Mouse (Mus musculus) midbrain, embryonic 11.5 days (tissue): ENCODE measurements around the gene Alpl. TPM values are rescaled to one million over a fixed set of nuclear protein-coding genes. Genes with fewer than 3 reads are reported as not detected.

Experiments used
- ATAC-seq: fragments of 200-750 bp; cut with Nextera tagmentation; 2 replicates; pipeline ENCODE4 v1.8.0; 2017; ENCODE audit warnings: moderate TSS enrichment, moderate library complexity; ENCODE audit not compliant: low FRiP score
- DNase-seq: peaks from one replicate; pipeline ENCODE4 v3.0.0; 2015; ENCODE audit warnings: low spot score; ENCODE audit errors: missing footprints
- H3K27ac ChIP-seq: fragments of 300-500 bp; sonication (generic); 2 replicates; pipeline ENCODE4 v1.5.1; 2014; ENCODE audit warnings: low read depth, low read length
- H3K27me3 ChIP-seq: fragments of 300-500 bp; sonication (generic); 2 replicates; pipeline ENCODE4 v1.6.1; 2014; ENCODE audit warnings: mild to moderate bottlenecking, low read length, moderate library complexity, mixed read lengths; ENCODE audit not compliant: control insufficient read depth, insufficient read depth
- H3K36me3 ChIP-seq: fragments of 300-500 bp; sonication (generic); 2 replicates; pipeline ENCODE4 v1.6.1; 2014; ENCODE audit warnings: mild to moderate bottlenecking, low read length, moderate library complexity, mixed read lengths; ENCODE audit not compliant: control insufficient read depth, insufficient read depth
- H3K4me1 ChIP-seq: fragments of 300-500 bp; sonication (generic); 2 replicates; pipeline ENCODE4 v1.6.1; 2014; ENCODE audit warnings: low read length; ENCODE audit not compliant: control insufficient read depth, insufficient read depth
- H3K4me2 ChIP-seq: fragments of 300-500 bp; sonication (generic); 2 replicates; pipeline ENCODE4 v1.6.1; 2014; ENCODE audit warnings: mild to moderate bottlenecking, moderate library complexity
- H3K4me3 ChIP-seq: fragments of 300-500 bp; sonication (generic); 2 replicates; pipeline ENCODE4 v1.5.1; 2014; ENCODE audit warnings: low read depth, low read length
- H3K9ac ChIP-seq: fragments of 300-500 bp; sonication (generic); 2 replicates; pipeline ENCODE4 v1.6.1; 2014; ENCODE audit warnings: low read length
- H3K9me3 ChIP-seq: fragments of 300-500 bp; sonication (generic); 2 replicates; pipeline ENCODE4 v1.6.1; 2016; ENCODE audit warnings: low read length; ENCODE audit not compliant: control insufficient read depth
- WGBS: fragments of 180-500 bp; shearing (Covaris S2); extraction: QIAGEN DNeasy Blood & Tissue Kit; methylation state at CpG from one replicate; pipeline ENCODE4 v1.1.7; 2014; 5-methylcytosine and 5-hydroxymethylcytosine counted together
- polyA plus RNA-seq: library from polyadenylated mRNA; unstranded; fragments of >200 nt; fragmentation: Nextera tagmentation; extraction: Ambion mirVana; gene quantifications from 2 replicates; pipeline ENCODE4 v1.2.1, GENCODE M21; 2014

Gene Alpl
- polyA plus RNA-seq, 1 experiment from 2014 or later: 23.7 TPM

GRCm38 (mm10) chr4:137714020-137714624 is 82.1 kb downstream of the Alpl start:
- Histone ChIP-seq H3K4me3 (no peak overlapping the region), H3K27ac (no peak overlapping the region), H3K36me3 (no peaks in the 10 kb centered on the region), H3K9me3 (no peaks in the 10 kb centered on the region), H3K9ac (no peak overlapping the region), H3K4me2 (no peak overlapping the region), H3K27me3 (no peaks in the 10 kb centered on the region; the same call in 1 of the 2 replicates), H3K4me1 (peaks cover 6% of the 10 kb centered on the region)
- WGBS: 45% methylated on average over 8 of the region's 8 CpGs
- ATAC-seq (no peak), DNase-seq (no peak)

- DNase-seq: no peak
- Histone ChIP-seq H3K9me3 (no peaks in the 10 kb centered on the region), H3K27me3 (peaks cover 7% of the 10 kb centered on the region), H3K4me3 (no peak overlapping the region), H3K27ac (no peak overlapping the region), H3K9ac (no peak overlapping the region), H3K4me2 (no peak overlapping the region), H3K36me3 (no peaks in the 10 kb centered on the region), H3K4me1 (no peaks in the 10 kb centered on the region; the same call in 1 of the 2 replicates)
- ATAC-seq: no peak
- 90% methylated on average over 13 of the region's 13 CpGs for WGBS
Measured at GRCm38 (mm10) chr4:137712963-137713362, 83.2 kb downstream of the Alpl start.

GRCm38 (mm10) chr4:137707216-137707990 is 88.8 kb downstream of the Alpl start:
- Histone ChIP-seq H3K4me2 (peak overlapping the region; percentile 88), H3K4me3 (peak overlapping the region; percentile 53), H3K4me1 (peaks cover 15% of the 10 kb centered on the region), H3K9me3 (no peaks in the 10 kb centered on the region), H3K27me3 (peaks cover 9% of the 10 kb centered on the region), H3K36me3 (no peaks in the 10 kb centered on the region), H3K27ac (no peak overlapping the region), H3K9ac (peak overlapping the region; percentile 76)
- ATAC-seq (peak; percentile 87), DNase-seq (peak; percentile 99)
- WGBS: 4% methylated on average over 44 of the region's 52 CpGs

GRCm38 (mm10) chr4:137706510-137706909 is 89.7 kb downstream of the Alpl start:
- Histone ChIP-seq H3K27me3 (peaks cover 9% of the 10 kb centered on the region), H3K9ac (peak overlapping the region; percentile 76; the same call in 1 of the 2 replicates), H3K4me3 (no peak overlapping the region), H3K27ac (peak overlapping the region; percentile 35; the same call in 1 of the 2 replicates), H3K36me3 (no peaks in the 10 kb centered on the region), H3K4me1 (peaks cover 15% of the 10 kb centered on the region), H3K9me3 (no peaks in the 10 kb centered on the region), H3K4me2 (peak overlapping the region; percentile 88; the same call in 1 of the 2 replicates)
- no peak for ATAC-seq
- WGBS: 72% methylated on average over 7 of the region's 7 CpGs
- no peak for DNase-seq

- no peak for ATAC-seq
- DNase-seq: no peak
- no peak overlapping the region for H3K27ac ChIP-seq
- no peaks in the 10 kb centered on the region for H3K9me3 ChIP-seq
- H3K27me3 ChIP-seq: peaks cover 9% of the 10 kb centered on the region
- no peak overlapping the region for H3K4me2 ChIP-seq
- peaks cover 15% of the 10 kb centered on the region for H3K4me1 ChIP-seq
- H3K4me3 ChIP-seq: no peak overlapping the region
- WGBS: 82% methylated on average over 5 of the region's 5 CpGs
- H3K36me3 ChIP-seq: no peaks in the 10 kb centered on the region
- no peak overlapping the region for H3K9ac ChIP-seq
Measured at GRCm38 (mm10) chr4:137705379-137705778, 90.8 kb downstream of the Alpl start.

GRCm38 (mm10) chr4:137704561-137704960 is 91.6 kb downstream of the Alpl start:
- H3K4me1 ChIP-seq: peaks cover 15% of the 10 kb centered on the region
- no peak overlapping the region for H3K9ac ChIP-seq

GRCm38 (mm10) chr4:137703077-137703476 is 93.1 kb downstream of the Alpl start:
- peaks cover 4% of the 10 kb centered on the region for H3K27me3 ChIP-seq
- H3K9ac ChIP-seq: no peak overlapping the region
- H3K36me3 ChIP-seq: no peaks in the 10 kb centered on the region
- H3K9me3 ChIP-seq: no peaks in the 10 kb centered on the region
- DNase-seq: no peak
- peaks cover 15% of the 10 kb centered on the region for H3K4me1 ChIP-seq
- no peak overlapping the region for H3K4me3 ChIP-seq
- no peak overlapping the region for H3K4me2 ChIP-seq
- 89% methylated on average over 5 of the region's 5 CpGs for WGBS
- no peak overlapping the region for H3K27ac ChIP-seq
- ATAC-seq: no peak

More at GRCm38 (mm10) chr4:137704561-137704960, 91.6 kb downstream of the Alpl start:
- ATAC-seq: peak; percentile 47; the same call in 1 of the 2 replicates
- H3K4me3 ChIP-seq: no peak overlapping the region
- no peaks in the 10 kb centered on the region for H3K36me3 ChIP-seq
- H3K27ac ChIP-seq: no peak overlapping the region
- H3K27me3 ChIP-seq: peaks cover 9% of the 10 kb centered on the region
- WGBS: 49% methylated on average over 2 of the region's 2 CpGs
- H3K4me2 ChIP-seq: no peak overlapping the region
- H3K9me3 ChIP-seq: no peaks in the 10 kb centered on the region
- no peak for DNase-seq

- Histone ChIP-seq H3K27ac (no peak overlapping the region), H3K27me3 (no peaks in the 10 kb centered on the region), H3K4me3 (no peak overlapping the region), H3K4me2 (no peak overlapping the region), H3K9ac (no peak overlapping the region), H3K9me3 (no peaks in the 10 kb centered on the region), H3K4me1 (peaks cover 5% of the 10 kb centered on the region), H3K36me3 (no peaks in the 10 kb centered on the region)
- ATAC-seq (no peak), DNase-seq (no peak)
- WGBS: 72% methylated on average over 6 of the region's 6 CpGs
Measured at GRCm38 (mm10) chr4:137700960-137701359, 95.2 kb downstream of the Alpl start.
